Mouse (Mus musculus): Measurements from ENCODE around the gene Atp1a3.

Atp1a3 gene

GRCm38 (mm10) chr7:25003820-25004388, 1.9 kb downstream of the Atp1a3 start:
- DNase-seq, result peak; percentile 62 to 63

DNA sequence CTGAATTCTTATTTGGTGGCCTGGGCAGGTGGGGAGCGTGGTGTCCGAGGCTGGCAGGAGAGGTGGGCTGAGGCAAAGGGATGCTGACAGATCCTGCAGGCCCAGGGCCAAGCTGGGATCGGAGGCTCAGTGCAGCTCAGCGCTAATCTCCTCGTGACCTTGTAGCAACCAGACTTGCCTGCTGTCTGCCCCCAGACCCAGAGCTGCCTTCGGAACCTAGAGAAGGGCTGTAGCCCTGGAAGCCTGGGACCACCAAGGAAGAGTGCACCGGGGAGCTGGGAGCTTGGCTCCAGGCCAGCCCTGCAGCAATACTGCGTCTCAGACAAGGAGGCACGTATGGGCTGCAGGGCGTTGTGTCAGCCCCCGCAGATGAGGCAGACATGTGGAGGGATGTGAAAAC, 2.5 kb downstream of the Atp1a3 start:
- DNase-seq, result peak; percentile 61 to 70

DNA sequence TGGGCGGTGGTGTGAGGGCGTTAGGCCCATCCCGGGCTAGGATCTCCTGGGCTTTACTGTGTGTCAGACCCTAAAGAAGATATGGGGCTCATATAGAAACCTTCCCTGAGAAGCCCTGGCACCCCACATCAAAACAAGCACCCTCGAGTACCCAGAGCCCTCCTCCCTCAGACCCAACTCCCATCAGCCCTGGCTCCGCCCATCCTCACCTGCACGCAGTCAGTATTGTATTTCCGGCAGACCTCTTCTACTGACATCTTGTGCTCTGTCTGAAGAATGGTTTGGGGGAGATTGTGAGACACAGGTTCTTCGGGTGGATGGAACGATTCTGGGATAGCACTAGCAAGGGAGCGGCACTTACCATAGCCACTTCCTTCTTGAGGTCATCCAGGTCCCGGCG, 5.0 kb downstream of the Atp1a3 start:
- DNase-seq, result no peak

GRCm38 (mm10) chr7:25000211-25000610, 5.5 kb downstream of the Atp1a3 start:
- no peak for DNase-seq

DNA sequence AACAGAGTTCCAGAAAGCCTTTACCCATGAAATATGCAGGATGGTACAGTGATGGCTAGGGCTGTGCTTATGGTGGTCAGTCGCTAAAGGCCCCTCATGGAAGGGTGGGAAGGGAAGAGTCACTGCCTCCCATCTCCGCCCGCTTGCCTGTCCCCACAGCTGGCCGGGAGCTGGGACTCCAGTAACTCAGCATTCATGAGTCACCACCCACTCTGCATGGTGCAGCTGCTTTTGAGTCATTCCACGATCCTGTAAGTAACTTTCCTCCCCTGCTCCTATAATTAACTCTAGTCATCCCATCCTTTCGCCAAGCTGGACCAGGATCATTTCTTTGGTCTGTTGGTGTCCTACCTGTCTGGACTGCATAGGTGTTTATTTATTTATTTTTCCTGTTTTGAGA, 12.7 kb downstream of the Atp1a3 start:
- DNase-seq, result no peak

DNA sequence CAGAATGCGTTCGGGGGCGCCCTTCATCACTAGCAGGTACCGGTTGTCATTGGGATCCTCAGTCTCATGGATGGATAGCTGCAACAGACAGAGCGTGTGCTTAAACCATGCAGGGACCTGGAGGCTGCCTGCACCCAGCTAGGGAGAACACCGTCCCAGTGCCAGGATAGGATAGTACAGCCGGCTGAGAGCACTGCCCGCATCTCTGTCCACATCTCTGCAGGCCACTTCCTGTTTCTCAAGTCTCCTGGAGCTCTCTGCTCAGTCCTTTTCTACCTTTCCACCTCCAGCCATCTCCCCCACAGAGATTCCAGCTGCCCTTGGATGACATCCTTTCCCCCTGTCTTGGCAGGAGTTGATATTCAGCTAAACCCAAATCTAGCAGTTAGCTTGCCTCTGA, 15.3 kb downstream of the Atp1a3 start:
- DNase-seq, result peak; percentile 46 to 54

GRCm38 (mm10) chr7:24987941-24988340, 17.8 kb downstream of the Atp1a3 start:
- DNase-seq, result no peak

DNA sequence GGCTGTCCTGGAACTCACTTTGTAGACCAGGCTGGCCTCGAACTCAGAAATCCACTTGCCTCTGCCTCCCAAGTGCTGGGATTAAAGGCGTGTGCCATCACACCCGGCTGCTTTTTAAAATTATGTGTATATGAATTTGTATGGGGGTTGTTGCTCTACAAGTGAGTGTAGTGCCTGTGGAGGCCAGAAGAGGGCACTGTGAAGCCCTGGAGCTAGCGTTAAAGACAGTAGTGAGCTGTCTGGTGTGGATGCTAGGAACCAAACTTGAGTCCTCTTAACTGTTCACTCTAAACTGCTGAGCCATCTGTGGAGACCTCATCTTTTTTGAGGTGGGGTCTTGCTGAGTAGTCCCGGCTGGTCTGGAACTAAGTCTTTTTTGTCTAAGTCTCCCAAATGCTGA, 20.0 kb downstream of the Atp1a3 start:
- DNase-seq, result peak in 1 of 2 experiments; percentile 61

DNA sequence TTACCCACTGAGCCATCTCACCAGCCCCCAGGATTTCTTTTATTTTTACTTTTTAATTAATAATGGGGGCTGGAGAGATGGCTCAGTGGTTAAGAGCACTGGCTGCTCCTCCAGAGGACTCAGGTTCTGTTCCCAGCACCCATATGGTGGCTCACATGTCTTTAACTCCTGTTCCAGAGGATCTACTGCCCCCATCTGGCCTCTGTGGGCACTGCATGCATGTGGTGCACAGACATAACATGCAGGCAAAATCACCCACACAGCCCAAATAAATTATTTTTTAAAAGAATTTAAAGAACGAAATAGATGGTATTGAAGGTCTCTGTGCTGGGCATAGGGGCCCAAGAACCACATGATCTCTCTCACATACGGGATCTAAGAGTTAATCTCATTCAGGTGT, 21.5 kb downstream of the Atp1a3 start:
- peak in 1 of 2 experiments; percentile 55 for DNase-seq

GRCm38 (mm10) chr7:24983396-24983795, 22.4 kb downstream of the Atp1a3 start:
- DNase-seq, result peak in 1 of 2 experiments; percentile 4

- peak; percentile 47 to 61 for DNase-seq
Measured at GRCm38 (mm10) chr7:24980439-24980838, 25.3 kb downstream of the Atp1a3 start.

DNA sequence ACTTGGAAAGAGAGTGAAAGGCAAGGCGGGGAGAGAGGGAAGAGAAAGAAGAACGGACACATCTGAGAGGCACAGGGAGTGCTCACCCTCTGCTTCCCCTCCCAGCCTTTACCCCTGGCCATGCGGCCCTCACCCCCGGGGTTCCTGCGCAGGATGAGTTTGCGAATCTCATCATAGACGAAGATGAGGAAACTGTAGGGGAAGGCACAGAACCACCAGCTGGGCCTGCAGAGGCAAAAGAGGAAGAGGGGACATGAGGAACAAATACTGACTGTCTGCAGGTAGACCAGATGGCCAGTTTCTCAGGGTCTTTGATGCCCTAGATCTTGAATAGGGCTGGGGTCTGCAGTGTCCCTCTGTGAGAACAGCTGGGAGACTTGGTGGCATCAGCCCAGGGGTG, 27.0 kb downstream of the Atp1a3 start:
- DNase-seq, result no peak

DNA sequence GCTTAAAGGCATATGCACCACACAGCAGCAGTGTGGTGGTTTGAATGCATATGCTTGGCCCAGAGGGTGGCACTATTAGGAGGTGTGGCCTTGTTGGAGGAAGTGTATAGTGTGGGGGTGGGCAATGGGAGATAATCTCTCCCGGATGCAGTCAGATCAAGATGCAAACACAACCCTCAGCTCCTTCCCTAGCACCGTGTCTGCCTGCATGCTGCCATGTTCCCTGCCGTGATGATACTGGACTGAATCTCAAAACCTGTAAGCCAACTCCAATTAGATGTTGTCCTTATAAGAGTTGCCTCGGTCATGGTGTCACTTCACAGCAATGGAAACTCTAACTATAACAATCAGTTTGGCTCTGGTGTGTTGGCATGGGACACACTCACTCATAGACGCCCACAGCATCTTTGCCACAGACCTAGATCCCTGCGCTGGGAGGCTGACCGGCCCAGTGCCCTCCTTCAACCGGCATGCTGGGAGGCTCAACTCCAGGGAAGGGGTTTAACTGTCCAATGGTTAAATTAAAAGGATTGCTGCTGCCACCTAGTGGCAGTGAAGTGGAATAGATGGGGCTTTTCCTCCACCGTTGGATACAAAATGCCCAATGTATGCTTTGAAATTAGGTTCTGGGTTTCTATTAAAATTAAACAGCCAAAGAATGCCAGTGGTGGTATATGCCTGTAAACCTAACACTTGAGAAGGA, 30.7 kb downstream of the Atp1a3 start:
- DNase-seq, result peak; percentile 48 to 67

GRCm38 (mm10) chr7:24973902-24974301, 31.9 kb downstream of the Atp1a3 start:
- DNase-seq, result no peak

DNA sequence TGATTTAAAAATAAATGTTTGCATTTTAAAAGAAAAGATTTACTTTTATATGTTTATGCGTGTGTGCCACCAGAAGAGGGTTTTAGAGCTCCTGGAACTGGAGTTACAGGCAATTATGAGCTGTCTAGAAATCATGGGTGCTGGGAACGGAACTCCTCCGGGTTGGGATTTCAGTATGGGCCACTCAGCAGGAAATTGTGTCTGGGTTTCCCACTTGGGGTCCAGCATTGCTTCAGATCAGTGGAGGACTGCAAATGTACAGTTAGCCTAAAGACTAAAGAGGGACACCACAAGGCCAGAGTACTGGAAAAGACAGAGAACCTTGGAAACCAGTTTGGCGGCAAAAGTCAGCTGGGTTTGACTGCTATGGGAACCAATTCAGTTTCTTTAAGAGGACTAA, 32.5 kb downstream of the Atp1a3 start:
- peak in 1 of 2 experiments; percentile 12 for DNase-seq

GRCm38 (mm10) chr7:24971972-24972893, 33.5 kb downstream of the Atp1a3 start, which contains the start of gene Rabac1:
Gene Rabac1 (minus strand): TSS chr7:24972754.
- peak; percentile 91 to 93 for DNase-seq

- DNase-seq, result peak; percentile 62 to 80
Measured at GRCm38 (mm10) chr7:24971261-24971971, 34.3 kb downstream of the Atp1a3 start.

DNA sequence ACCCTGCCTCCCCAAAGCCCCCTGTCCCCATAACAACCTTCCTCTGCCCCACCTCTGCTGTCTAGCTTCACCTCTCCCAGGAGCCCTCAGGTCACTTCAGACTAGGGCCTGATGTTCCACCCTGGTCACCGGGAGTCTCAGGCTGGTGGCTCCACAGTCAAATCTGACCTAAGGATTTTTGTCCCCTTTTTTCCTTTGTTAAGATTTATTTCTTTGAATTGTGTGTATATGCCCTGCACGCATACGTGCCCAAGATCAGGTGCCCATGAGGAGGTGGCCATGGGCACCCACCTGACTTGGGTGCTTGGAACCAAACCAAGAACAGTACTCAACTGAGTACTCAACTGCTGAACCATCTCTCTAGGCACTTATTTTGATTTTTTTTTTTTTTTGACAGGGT, 35.4 kb downstream of the Atp1a3 start:
- DNase-seq, result no peak

GRCm38 (mm10) chr7:24969805-24970204, 36.0 kb downstream of the Atp1a3 start:
- peak; percentile 91 to 93 for DNase-seq

- peak; percentile 53 to 63 for DNase-seq
Measured at GRCm38 (mm10) chr7:24968463-24968862, 37.3 kb downstream of the Atp1a3 start.

- no peak for DNase-seq
Measured at GRCm38 (mm10) chr7:24967966-24968365, 37.8 kb downstream of the Atp1a3 start.

DNA sequence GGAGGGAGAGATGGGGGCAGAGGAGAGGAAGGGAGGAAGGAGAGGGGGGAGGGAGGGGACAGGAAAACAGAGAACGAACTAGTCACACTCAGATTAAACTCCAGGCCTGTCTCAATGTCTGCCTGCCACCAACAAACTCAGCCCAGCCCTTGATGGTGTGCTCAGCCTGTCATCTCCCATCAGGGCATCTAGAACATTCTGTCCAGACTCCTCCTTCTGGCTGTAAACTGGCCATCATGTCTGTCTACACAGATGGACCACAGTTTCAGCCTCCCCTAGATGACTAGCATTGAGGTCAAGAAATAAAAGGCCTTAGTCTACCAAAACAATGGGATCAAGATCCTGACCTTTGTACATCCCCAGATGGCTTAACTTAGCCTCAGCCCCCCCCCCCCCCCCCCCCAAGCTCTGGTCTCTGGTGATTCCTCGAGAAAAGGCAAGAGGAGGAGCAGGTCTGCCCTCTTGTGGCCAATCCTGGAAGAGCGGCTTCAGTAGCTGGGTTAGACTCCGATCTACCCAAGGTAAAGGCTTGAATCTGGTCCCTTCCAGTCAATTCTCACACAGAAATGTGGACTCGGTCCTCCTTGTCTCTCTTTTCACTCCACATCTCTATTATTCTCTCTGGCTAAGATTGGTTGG, 40.7 kb downstream of the Atp1a3 start:
- peak; percentile 93 to 95 for DNase-seq

Data from cerebellum, postnatal 25 days (tissue).